Mouse (Mus musculus): ENCODE data around the gene Cdk19. TPM values are rescaled to one million over a fixed set of nuclear protein-coding genes. Genes with fewer than 3 reads are reported as not detected.

The Cdk19 gene
- polyA plus RNA-seq, 1 experiment from 2014 or later, result 11.3 TPM

DNA sequence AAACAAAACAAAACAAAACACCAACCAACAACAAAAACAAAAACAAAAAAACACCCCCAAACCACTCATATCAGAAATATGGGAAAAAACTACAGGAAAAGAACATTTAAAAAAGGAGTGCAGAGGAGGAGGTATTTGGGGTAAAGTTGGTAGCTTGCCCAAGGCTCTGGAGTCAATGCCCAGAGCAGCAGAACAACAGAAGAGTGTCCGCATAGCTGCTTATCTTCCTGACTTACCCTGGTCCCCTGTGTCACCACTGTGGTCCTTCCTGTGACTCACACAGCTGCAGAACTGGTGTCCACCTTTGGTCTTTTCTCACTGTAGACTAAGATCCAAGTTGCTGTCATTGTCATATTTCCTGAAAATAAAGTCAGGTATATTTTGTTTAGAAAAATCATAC lies 15.2 kb downstream of the Cdk19 start:
- H3K4me1 ChIP-seq (ENCODE audit: control insufficient read depth, insufficient read depth, low read length), result no peaks in the 10 kb centered on the region
- H3K4me2 ChIP-seq (ENCODE audit: low read depth, low read length), result no peak overlapping the region
- no peaks in the 10 kb centered on the region for H3K9me3 ChIP-seq (replicated peaks; ENCODE audit: control insufficient read depth, low read length)
- H3K27ac ChIP-seq (replicated peaks; ENCODE audit: low read depth, low read length), result no peak overlapping the region
- no peak overlapping the region for H3K4me3 ChIP-seq (ENCODE audit: low read depth, low read length)
- no peak overlapping the region for H3K9ac ChIP-seq (replicated peaks; ENCODE audit: low read length)
- 86% methylated on average over 1 of the region's 1 CpGs for WGBS
- ATAC-seq (replicated peaks; ENCODE audit: insufficient number of reproducible peaks, low FRiP score, low TSS enrichment, low read depth) (no peak), DNase-seq (ENCODE audit: low spot score) (no peak)
- H3K27me3 ChIP-seq (ENCODE audit: control insufficient read depth, insufficient read depth, low read length), result no peaks in the 10 kb centered on the region
- no peaks in the 10 kb centered on the region for H3K36me3 ChIP-seq (replicated peaks; ENCODE audit: control insufficient read depth, insufficient read depth, low read depth, low read length)

DNA sequence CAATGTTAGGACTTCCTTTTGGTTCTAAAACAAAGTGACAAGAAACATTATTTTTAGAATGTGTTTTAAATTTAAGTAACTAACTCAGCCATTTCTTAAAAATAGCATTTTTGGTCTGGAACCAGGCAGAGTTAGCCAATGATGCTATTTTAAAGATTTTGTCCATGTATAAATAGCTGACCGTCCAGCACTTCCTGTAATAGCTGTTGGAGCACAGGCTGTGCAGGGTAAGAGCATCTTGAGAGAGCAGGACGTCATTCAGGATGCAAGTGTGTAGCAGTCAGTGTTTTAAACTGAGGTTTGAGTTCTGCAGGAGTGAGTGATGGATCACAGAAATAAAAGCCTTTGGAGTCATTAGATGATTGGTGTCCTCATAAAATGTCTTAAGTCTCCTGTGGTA lies 18.8 kb downstream of the Cdk19 start:
- Histone ChIP-seq H3K9me3 (replicated peaks; ENCODE audit: control insufficient read depth, low read length) (no peaks in the 10 kb centered on the region), H3K36me3 (replicated peaks; ENCODE audit: control insufficient read depth, insufficient read depth, low read depth, low read length) (no peaks in the 10 kb centered on the region), H3K4me2 (ENCODE audit: low read depth, low read length) (no peak overlapping the region), H3K9ac (replicated peaks; ENCODE audit: low read length) (no peak overlapping the region), H3K27me3 (ENCODE audit: control insufficient read depth, insufficient read depth, low read length) (no peaks in the 10 kb centered on the region), H3K4me3 (ENCODE audit: low read depth, low read length) (no peak overlapping the region), H3K4me1 (ENCODE audit: control insufficient read depth, insufficient read depth, low read length) (no peaks in the 10 kb centered on the region), H3K27ac (replicated peaks; ENCODE audit: low read depth, low read length) (no peak overlapping the region)
- ATAC-seq (replicated peaks; ENCODE audit: insufficient number of reproducible peaks, low FRiP score, low TSS enrichment, low read depth) (no peak), DNase-seq (ENCODE audit: low spot score) (no peak)
- 73% methylated on average over 2 of the region's 2 CpGs for WGBS

GRCm38 (mm10) chr10:40359131-40359530 lies 19.8 kb downstream of the Cdk19 start:
- H3K9me3 ChIP-seq (replicated peaks; ENCODE audit: control insufficient read depth, low read length), result no peaks in the 10 kb centered on the region
- no peak overlapping the region for H3K9ac ChIP-seq (replicated peaks; ENCODE audit: low read length)
- WGBS, result 70% methylated on average over 2 of the region's 2 CpGs
- ATAC-seq (replicated peaks; ENCODE audit: insufficient number of reproducible peaks, low FRiP score, low TSS enrichment, low read depth), result no peak
- no peak for DNase-seq (ENCODE audit: low spot score)
- H3K36me3 ChIP-seq (replicated peaks; ENCODE audit: control insufficient read depth, insufficient read depth, low read depth, low read length), result no peaks in the 10 kb centered on the region
- H3K4me1 ChIP-seq (ENCODE audit: control insufficient read depth, insufficient read depth, low read length), result no peaks in the 10 kb centered on the region
- H3K4me3 ChIP-seq (ENCODE audit: low read depth, low read length), result no peak overlapping the region
- H3K4me2 ChIP-seq (ENCODE audit: low read depth, low read length), result no peak overlapping the region
- H3K27me3 ChIP-seq (ENCODE audit: control insufficient read depth, insufficient read depth, low read length), result no peaks in the 10 kb centered on the region
- no peak overlapping the region for H3K27ac ChIP-seq (replicated peaks; ENCODE audit: low read depth, low read length)

DNA sequence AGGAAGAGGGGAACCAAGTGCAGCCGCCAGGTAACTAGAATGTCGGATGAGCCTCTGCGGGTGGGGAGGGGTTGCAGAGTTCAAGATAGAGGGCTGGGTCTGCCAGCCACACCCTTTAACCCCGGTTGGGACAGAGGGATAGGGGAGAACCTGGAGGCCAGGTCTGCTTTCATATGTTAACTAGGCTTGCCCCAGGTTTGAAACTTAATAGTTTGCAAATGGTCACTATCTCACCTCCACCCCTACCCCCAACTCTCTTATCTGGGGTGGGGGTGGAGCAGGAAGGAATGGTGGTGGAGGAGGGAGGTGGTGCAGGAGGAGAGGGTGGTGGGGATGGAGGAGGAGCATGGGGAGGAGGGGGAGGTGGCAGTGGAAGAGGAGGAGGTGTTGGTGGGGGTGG lies 23.6 kb downstream of the Cdk19 start:
- ATAC-seq (replicated peaks; ENCODE audit: insufficient number of reproducible peaks, low FRiP score, low TSS enrichment, low read depth) (no peak), DNase-seq (ENCODE audit: low spot score) (no peak)
- no peak overlapping the region for H3K4me2 ChIP-seq (ENCODE audit: low read depth, low read length)
- no peaks in the 10 kb centered on the region for H3K36me3 ChIP-seq (replicated peaks; ENCODE audit: control insufficient read depth, insufficient read depth, low read depth, low read length)
- H3K4me1 ChIP-seq (ENCODE audit: control insufficient read depth, insufficient read depth, low read length), result no peaks in the 10 kb centered on the region
- H3K9ac ChIP-seq (replicated peaks; ENCODE audit: low read length), result no peak overlapping the region
- H3K27ac ChIP-seq (replicated peaks; ENCODE audit: low read depth, low read length), result no peak overlapping the region
- H3K27me3 ChIP-seq (ENCODE audit: control insufficient read depth, insufficient read depth, low read length), result no peaks in the 10 kb centered on the region
- H3K4me3 ChIP-seq (ENCODE audit: low read depth, low read length), result no peak overlapping the region
- WGBS, result 23% methylated on average over 4 of the region's 4 CpGs
- H3K9me3 ChIP-seq (replicated peaks; ENCODE audit: control insufficient read depth, low read length), result no peaks in the 10 kb centered on the region

DNA sequence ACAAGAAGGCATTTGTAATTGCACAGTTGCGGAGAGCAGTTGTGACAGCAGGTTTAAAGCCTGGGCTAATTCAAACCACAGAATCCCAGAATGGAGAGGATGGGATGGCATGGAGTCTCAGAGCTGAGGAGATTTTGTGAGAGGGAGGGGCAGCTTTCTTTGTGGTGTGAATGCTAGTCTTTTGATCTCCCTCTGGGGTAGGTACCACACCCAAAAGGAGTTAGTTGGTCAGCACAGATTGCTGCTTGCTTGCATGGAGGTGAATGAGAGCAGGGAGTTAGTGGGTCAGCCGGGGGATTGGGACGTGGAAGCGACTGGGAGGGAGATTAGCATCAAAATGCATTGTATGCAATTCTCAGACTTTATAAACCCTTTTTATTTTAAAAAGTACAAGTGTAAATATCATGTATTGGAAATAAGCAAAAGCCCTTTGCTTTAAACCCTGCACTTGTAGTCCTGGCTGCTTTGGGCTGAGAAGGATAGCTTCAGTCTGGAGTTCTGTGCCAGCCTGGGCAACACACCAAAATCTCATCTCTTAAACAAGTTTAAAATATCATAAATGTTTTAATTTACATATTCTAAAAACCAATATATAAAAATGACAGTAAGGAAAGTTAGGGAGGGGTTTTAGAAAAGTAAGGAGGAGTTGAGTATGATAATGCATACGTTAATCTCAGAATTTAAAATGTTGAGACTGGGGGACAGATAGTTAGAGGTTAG lies 25.4 kb downstream of the Cdk19 start:
- H3K9me3 ChIP-seq (replicated peaks; ENCODE audit: control insufficient read depth, low read length), result no peaks in the 10 kb centered on the region
- ATAC-seq (replicated peaks; ENCODE audit: insufficient number of reproducible peaks, low FRiP score, low TSS enrichment, low read depth), result no peak
- no peak for DNase-seq (ENCODE audit: low spot score)
- H3K36me3 ChIP-seq (replicated peaks; ENCODE audit: control insufficient read depth, insufficient read depth, low read depth, low read length), result no peaks in the 10 kb centered on the region
- H3K4me1 ChIP-seq (ENCODE audit: control insufficient read depth, insufficient read depth, low read length), result no peaks in the 10 kb centered on the region
- no peak overlapping the region for H3K9ac ChIP-seq (replicated peaks; ENCODE audit: low read length)
- H3K27me3 ChIP-seq (ENCODE audit: control insufficient read depth, insufficient read depth, low read length), result no peaks in the 10 kb centered on the region
- no peak overlapping the region for H3K27ac ChIP-seq (replicated peaks; ENCODE audit: low read depth, low read length)
- no peak overlapping the region for H3K4me3 ChIP-seq (ENCODE audit: low read depth, low read length)
- WGBS, result 69% methylated on average over 5 of the region's 5 CpGs
- no peak overlapping the region for H3K4me2 ChIP-seq (ENCODE audit: low read depth, low read length)

- 94% methylated on average over 2 of the region's 2 CpGs for WGBS
- H3K4me1 ChIP-seq (ENCODE audit: control insufficient read depth, insufficient read depth, low read length), result no peaks in the 10 kb centered on the region
These were observed 26.6 kb downstream of the Cdk19 start for GRCm38 (mm10) chr10:40365991-40366390.

GRCm38 (mm10) chr10:40368516-40368915 lies 29.2 kb downstream of the Cdk19 start:
- Histone ChIP-seq H3K27me3 (ENCODE audit: control insufficient read depth, insufficient read depth, low read length) (no peaks in the 10 kb centered on the region), H3K36me3 (replicated peaks; ENCODE audit: control insufficient read depth, insufficient read depth, low read depth, low read length) (no peaks in the 10 kb centered on the region), H3K27ac (replicated peaks; ENCODE audit: low read depth, low read length) (no peak overlapping the region), H3K9ac (replicated peaks; ENCODE audit: low read length) (no peak overlapping the region), H3K9me3 (replicated peaks; ENCODE audit: control insufficient read depth, low read length) (no peaks in the 10 kb centered on the region), H3K4me3 (ENCODE audit: low read depth, low read length) (no peak overlapping the region), H3K4me2 (ENCODE audit: low read depth, low read length) (no peak overlapping the region), H3K4me1 (ENCODE audit: control insufficient read depth, insufficient read depth, low read length) (no peaks in the 10 kb centered on the region)
- ATAC-seq (replicated peaks; ENCODE audit: insufficient number of reproducible peaks, low FRiP score, low TSS enrichment, low read depth), result no peak
- peak; percentile 33 for DNase-seq (ENCODE audit: low spot score)
- WGBS, result 34% methylated on average over 1 of the region's 1 CpGs

More at GRCm38 (mm10) chr10:40365991-40366390, 26.6 kb downstream of the Cdk19 start:
- no peaks in the 10 kb centered on the region for H3K9me3 ChIP-seq (replicated peaks; ENCODE audit: control insufficient read depth, low read length)
- no peaks in the 10 kb centered on the region for H3K27me3 ChIP-seq (ENCODE audit: control insufficient read depth, insufficient read depth, low read length)
- H3K4me2 ChIP-seq (ENCODE audit: low read depth, low read length), result no peak overlapping the region
- DNase-seq (ENCODE audit: low spot score) (no peak), ATAC-seq (replicated peaks; ENCODE audit: insufficient number of reproducible peaks, low FRiP score, low TSS enrichment, low read depth) (no peak)
- no peaks in the 10 kb centered on the region for H3K36me3 ChIP-seq (replicated peaks; ENCODE audit: control insufficient read depth, insufficient read depth, low read depth, low read length)
- no peak overlapping the region for H3K4me3 ChIP-seq (ENCODE audit: low read depth, low read length)
- H3K27ac ChIP-seq (replicated peaks; ENCODE audit: low read depth, low read length), result no peak overlapping the region
- no peak overlapping the region for H3K9ac ChIP-seq (replicated peaks; ENCODE audit: low read length)

DNA sequence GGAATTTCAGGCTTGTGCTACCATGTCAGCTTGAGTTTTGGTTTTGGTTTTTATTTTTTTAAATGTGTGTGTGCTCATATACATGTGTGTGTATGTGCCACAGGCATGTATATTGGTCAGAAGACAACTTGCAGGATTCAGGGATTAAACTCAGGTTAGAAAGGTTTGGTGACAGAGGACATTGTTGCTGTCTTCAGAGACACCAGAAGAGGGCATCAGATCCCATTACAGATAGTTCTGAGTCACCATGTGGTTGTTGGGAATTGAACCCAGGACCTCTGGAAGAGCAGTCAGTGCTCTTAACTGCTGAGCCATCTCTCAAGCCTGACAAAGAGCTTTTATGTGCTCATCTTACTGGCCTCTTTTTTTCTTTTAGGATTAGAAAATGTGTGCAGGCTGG lies 30.8 kb downstream of the Cdk19 start:
- DNase-seq (ENCODE audit: low spot score) (no peak), ATAC-seq (replicated peaks; ENCODE audit: insufficient number of reproducible peaks, low FRiP score, low TSS enrichment, low read depth) (no peak)
- Histone ChIP-seq H3K4me2 (ENCODE audit: low read depth, low read length) (no peak overlapping the region), H3K9ac (replicated peaks; ENCODE audit: low read length) (no peak overlapping the region), H3K36me3 (replicated peaks; ENCODE audit: control insufficient read depth, insufficient read depth, low read depth, low read length) (no peaks in the 10 kb centered on the region), H3K4me3 (ENCODE audit: low read depth, low read length) (no peak overlapping the region), H3K27me3 (ENCODE audit: control insufficient read depth, insufficient read depth, low read length) (no peaks in the 10 kb centered on the region), H3K27ac (replicated peaks; ENCODE audit: low read depth, low read length) (no peak overlapping the region), H3K4me1 (ENCODE audit: control insufficient read depth, insufficient read depth, low read length) (no peaks in the 10 kb centered on the region), H3K9me3 (replicated peaks; ENCODE audit: control insufficient read depth, low read length) (no peaks in the 10 kb centered on the region)

Data from embryonic facial prominence, embryonic 11.5 days (tissue).